Mouse (Mus musculus): ENCODE measurements at regions not wholly inside any gene's neighbourhood (a gene's known extent, or its start where the extent isn't known, plus 50 kb on each side); places are given as distances from the start of the nearest gene placed in this dataset.

GRCm38 (mm10) chr10:29852516-29852915, 316.8 kb upstream of the Rspo3 start:
- TF ChIP-seq CTCF (IDR thresholded peaks at IDR 0.05; ENCODE audit: low read depth) (no peak), EP300 (IDR thresholded peaks at IDR 0.05; ENCODE audit: low read depth) (no peak)
